Mouse (Mus musculus) induced T-regulatory cell, adult 2 months (primary cell): ENCODE measurements at regions not wholly inside any gene's neighbourhood (a gene's known extent, or its start where the extent isn't known, plus 50 kb on each side); places are given as distances from the start of the nearest gene placed in this dataset.
A peak's percentile ranks its signal among the peaks of the same experiment; 100 is the strongest.

Source experiments
- DNase-seq: peaks from one replicate; pipeline ENCODE4 v3.0.0-alpha.2; 2012; ENCODE audit warnings: low read depth

GRCm38 (mm10) chr14:25226840-25227506 is 232.0 kb upstream of the Zmiz1 start:
- DNase-seq: no peak

- DNase-seq: no peak
Observed at GRCm38 (mm10) chr14:25228321-25229047, 230.5 kb upstream of the Zmiz1 start.

GRCm38 (mm10) chr14:25229569-25229968 is 229.4 kb upstream of the Zmiz1 start:
- no peak for DNase-seq

- DNase-seq: no peak
Observed at GRCm38 (mm10) chr14:25231881-25232280, 227.1 kb upstream of the Zmiz1 start.

DNA sequence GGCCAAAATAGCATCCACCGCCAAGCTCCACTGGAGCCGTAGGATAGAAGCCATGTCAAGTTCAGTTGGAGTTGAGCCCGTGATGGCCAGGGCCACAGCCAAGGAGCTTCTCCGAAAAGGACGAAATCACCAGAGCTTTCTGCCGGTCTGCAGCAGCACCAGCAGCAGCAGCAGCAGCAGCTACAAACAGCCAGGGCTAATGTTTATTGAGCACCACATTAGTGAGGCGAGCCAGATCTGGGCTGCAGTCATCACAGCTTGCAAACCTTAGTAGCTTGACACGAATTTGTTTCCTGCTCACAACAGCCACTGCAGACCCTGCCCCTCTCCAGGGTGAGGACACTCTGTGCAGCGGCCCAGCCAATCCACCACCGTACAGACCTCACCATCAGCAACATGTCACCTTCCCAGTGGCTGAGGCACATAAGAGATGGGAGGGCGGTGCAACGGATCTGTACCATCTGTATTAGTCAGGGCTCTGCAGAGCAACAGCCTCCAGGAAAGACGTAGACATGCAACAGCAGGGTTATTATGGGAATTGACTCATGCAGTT is 222.5 kb upstream of the Zmiz1 start:
- DNase-seq: no peak

GRCm38 (mm10) chr14:25239335-25239960 is 219.5 kb upstream of the Zmiz1 start:
- DNase-seq: no peak

GRCm38 (mm10) chr14:25242753-25243152 is 216.2 kb upstream of the Zmiz1 start:
- no peak for DNase-seq

DNA sequence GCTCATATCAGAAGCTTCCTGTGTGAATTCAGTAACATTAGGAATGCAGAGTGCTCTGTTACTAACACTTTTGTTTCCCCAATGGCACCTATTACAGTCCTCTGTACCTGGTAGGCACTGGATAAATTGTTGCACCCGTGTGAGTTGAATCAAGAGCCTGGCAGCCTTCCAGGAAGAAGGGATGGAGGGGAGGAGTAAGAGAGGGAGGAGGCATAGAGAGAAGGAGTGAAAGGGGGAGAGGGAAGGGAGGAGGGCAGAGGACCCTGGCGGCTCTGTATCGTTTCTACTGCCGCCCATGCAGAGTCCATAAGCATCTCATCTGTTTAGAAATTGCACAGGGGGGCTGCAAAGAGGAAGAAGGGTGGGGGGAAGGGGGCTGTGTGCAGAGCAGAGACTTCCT is 215.7 kb upstream of the Zmiz1 start:
- no peak for DNase-seq

DNA sequence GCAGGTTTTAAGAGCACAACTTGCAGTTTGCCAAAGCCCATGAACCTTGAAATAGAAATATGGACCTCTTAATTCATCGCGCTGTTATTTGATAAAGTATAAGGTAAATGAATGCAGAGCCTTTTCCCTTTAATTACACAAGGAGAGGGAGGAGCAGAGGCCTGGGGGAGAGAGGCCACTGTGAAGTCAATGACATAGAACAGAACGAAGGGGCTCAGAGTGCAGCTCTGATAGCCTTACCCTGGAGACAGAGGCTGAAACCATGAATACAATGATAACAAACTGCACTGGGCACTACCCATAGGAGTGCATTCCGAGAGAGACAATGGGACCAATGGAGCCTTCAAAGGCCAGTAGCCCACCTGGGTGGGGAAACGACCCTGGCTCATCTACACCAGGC is 215.3 kb upstream of the Zmiz1 start:
- no peak for DNase-seq

DNA sequence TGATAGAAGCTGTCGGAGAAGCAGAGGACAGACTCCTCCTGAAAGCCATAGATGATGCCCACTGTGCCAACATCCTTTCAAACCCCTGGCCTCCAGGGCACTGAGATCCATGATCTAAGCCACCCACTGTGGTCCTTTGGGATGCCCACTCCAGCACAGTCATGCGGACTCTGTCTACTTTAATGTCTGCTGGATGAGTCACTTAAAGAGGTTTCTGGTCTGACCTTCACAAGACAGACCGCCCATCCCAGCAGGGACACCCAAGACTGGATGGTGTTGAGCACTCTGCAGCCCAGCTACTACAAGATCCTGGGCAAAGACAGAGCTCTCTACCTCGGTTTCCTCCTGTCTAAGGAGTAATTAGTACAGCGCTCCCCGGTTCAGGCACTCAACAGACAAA is 214.1 kb upstream of the Zmiz1 start:
- no peak for DNase-seq

DNA sequence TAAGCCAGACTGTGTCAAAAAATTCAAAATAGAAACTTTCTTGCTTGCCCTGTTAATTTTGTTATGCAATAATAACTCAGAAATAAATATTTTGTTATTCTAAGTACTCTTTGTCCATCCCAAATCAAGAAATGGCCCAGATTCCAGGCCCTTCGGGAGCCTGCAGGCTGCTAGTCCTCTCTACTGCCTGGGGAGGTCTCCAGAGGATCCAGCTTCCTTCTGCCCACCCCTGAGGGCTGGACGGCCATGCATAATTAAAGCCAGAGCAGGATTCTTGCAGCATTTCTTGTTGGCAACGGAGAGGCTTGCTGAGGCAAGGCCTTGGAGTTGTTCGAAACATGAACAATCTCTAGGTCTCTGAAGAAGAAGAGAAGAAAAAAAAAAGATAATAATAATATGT is 213.3 kb upstream of the Zmiz1 start:
- DNase-seq: no peak

DNA sequence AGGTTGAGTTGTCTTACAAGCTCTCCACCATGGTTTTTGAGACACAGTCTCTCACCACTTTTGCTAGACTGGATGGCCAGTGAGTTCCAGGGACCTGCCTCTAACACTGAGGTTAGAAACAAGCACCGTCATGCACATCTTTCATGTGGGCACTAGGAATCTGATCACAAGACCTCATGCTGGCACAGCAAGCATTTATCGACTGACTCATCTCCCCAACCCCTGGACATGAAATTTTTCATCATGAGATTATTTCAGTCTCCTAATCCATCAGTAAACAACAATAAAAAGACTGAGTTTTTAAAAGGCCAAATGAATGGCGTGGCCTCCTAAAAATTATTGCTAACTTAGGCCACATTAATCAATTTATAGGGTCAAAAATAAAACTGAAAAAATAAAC is 210.0 kb upstream of the Zmiz1 start:
- DNase-seq: no peak

- DNase-seq: no peak
Observed at GRCm38 (mm10) chr14:25253016-25253850, 205.8 kb upstream of the Zmiz1 start.

- DNase-seq: no peak
Observed at GRCm38 (mm10) chr14:25263121-25263520, 195.9 kb upstream of the Zmiz1 start.

GRCm38 (mm10) chr14:25266846-25267245 is 192.1 kb upstream of the Zmiz1 start:
- no peak for DNase-seq

- DNase-seq: no peak
Observed at GRCm38 (mm10) chr14:25268090-25268631, 190.8 kb upstream of the Zmiz1 start.

- no peak for DNase-seq
Observed at GRCm38 (mm10) chr14:25270227-25270876, 188.6 kb upstream of the Zmiz1 start.

GRCm38 (mm10) chr14:25272366-25273156 is 186.4 kb upstream of the Zmiz1 start:
- DNase-seq: peak; percentile 23

GRCm38 (mm10) chr14:25279751-25280150 is 179.2 kb upstream of the Zmiz1 start:
- DNase-seq: no peak

DNA sequence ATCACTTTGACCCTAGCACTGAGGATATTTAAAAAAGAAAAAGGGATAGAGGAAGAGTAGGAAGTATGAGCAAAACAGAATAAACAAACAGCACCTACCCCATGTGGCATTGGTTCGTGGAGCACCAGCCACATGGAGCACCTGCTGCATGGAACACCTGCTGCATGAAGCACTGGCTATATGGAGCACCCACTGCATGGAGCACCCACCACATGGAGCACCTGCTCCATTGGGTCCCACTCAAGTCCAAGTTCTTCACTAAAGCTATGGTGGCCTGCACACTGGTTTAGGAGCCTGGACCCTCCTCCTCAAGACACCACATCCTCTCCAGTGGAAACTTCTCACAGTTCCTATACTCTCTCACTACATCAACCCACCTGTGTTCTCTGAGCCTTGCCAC is 166.4 kb upstream of the Zmiz1 start:
- DNase-seq: no peak
